Mouse (Mus musculus) G1E-ER4 (cell line): ENCODE measurements at regions not wholly inside any gene's neighbourhood (a gene's known extent, or its start where the extent isn't known, plus 50 kb on each side); places are given as distances from the start of the nearest gene placed in this dataset.

ENCODE experiments used
- GATA1 ChIP-seq: IDR thresholded peaks from one replicate; pipeline ENCODE4 v1.8.0; 2012; ENCODE audit warnings: low read length, inconsistent platforms

DNA sequence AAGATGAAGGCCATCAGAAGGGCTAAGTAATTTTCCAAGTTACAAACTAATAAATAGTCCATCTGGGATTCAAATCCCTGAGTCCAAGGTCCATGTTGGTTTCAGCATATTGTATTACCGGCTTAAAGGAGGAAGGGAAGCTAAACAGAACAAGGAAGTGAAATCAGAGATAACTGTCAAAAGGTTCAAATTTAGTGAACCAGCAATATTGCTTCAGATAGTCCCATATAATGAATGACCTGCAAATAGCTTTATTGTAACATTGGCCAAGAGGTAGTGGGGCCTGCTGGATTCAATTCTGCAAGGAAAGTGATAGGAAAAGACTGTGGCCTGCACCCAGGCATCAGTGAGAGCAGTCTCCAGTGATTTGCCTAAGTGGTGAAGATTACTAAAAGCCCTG lies 447.8 kb upstream of the Cited2 start:
- TF ChIP-seq GATA1: no peak

DNA sequence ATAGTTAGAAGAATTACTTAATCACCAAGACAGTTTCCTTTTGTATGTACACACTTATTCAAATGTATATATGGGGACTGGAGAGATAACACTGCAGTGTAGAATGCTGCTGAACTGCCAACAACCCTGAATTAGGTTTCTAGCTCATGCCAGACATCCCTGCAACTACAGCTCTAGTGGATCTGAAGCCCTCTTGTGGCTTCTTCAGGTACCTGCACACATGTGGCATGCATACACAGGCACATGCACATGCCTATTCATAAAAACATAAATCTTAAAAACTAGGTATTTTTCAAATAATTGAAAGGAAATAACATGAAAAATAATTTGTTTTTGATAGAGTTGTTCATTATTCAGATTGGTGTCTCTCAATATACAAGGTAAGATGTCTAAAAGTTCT lies 445.1 kb upstream of the Cited2 start:
- no peak for TF ChIP-seq GATA1

DNA sequence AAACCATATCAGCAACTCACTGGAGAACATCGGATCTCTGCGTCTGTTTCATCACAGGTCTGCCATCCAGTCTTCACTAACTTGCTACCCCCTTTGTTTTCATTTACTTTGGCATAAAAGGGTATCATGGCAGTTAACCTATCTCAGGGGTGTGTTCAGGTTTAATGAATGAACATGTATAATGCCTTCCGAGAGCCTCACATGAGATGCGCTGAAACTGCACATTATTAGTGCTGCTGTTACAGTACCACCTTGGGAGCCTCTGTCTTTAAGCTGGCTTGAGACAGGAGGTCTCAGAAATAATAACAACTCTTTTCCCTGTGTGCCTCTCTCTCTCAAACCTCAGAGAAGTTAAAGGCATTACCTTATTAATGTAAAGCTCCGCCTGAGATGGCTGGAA lies 438.2 kb upstream of the Cited2 start:
- TF ChIP-seq GATA1: no peak

DNA sequence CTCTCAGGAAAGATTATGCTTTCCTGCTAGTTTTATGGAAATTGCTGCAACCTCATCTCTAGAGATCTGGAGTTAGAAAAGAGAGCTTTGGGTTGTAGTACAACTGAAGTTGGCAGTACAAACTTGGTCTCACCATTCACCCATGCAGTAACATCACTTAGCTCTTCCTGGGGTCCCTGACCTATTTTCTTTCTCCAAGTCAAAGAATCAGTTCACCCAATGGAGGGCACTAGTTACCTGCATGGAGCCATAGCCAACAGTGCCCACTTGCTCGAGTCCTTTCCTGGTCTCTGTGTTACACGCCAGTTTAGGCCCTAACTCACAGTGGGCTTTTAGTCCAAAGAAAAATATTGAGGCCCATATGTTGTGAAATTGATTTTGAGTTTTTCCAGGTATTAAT lies 435.9 kb upstream of the Cited2 start:
- no peak for TF ChIP-seq GATA1

DNA sequence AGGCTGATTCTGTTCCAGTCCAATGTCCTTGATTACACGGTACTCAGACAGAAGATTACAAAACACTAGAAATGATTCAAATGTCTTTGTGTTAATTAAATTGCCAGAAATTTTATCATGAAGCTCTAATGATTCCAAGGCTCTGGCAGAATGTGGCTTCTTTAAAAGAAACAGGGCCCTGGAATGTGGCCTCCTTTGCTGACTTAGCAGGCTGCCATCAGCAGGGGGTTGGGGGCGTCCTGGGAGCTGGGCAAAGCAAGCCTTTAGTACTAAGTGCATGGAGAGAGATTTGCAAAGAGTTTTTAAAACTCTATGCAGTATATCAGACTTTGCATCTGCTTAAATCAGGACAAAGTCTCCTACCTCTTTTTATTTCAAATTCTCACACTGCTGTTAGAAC lies 434.8 kb upstream of the Cited2 start:
- TF ChIP-seq GATA1: no peak

DNA sequence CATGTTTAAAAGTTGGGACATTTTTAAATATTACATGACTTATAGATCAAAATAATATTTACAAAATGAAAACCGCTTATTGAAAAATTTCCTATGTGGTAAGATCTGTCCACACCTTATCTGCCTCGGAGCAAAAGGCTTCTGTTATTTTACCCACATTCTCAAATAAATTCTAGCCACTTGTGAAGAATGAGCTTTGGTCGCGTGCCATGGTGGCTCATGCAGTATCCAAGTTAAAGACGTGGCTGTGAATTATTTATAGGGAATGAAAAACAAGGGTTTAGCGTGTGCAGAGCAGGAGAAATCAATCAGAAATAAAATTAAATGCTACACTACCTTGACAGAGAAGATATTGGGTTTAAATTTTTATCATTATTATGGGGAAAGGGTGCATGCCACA lies 430.7 kb upstream of the Cited2 start:
- no peak for TF ChIP-seq GATA1

DNA sequence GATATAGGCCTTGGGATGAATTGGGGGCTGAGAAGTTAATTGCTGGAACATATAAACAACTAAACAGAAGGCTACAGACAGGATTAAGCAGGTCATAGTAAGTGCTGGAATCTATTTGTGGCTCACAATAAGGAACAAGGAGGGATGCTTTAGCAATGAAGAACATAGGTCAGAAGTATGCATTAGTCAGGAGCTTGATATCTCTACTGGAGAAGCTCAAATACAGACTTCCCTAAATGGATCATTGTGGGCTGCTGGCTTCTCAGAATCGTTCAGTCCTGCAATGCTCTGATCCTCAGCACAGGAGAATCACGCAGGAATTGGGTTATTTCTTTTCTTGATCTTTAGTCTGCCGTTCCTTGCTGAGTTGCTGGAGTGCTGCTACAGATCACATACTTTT lies 428.6 kb upstream of the Cited2 start:
- no peak for TF ChIP-seq GATA1

DNA sequence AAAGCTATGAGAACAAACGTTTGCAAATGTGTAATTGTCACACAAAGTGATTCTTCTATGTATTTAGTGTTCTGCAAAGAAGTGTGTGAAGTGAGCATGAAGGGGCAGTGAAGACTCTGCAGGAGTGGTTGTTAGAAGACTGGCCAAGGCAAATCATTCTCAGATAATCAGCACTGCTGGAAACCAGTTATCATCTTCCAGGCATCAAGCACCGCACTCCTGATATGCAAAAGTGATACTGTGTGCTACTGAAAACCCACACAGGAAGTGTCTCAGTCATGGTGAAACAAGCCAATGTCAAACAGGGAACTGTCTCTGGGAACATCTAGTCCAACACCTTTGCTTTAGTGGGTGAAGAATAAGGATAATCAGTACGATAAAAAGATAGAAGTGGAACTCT lies 427.9 kb upstream of the Cited2 start:
- TF ChIP-seq GATA1: peak; percentile 41

DNA sequence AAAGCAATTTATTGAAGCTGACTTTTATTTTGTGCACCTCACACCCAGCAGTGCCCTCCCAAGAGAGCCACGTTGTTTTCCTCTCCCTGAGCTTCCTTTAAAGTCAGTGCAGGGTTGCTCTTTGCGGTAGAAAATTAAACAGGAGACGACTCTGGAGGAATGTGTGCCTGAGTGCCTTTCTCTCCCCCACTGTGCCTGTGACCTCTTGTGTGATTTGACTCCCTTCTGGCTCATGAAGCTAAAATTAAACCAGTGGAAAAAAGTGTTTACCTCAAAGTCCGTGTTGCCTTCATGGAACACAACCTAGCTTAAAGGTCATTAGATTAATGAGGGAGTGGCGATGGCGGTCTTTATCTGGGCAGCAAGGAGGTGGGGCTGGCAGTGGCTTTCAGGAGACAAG lies 423.4 kb upstream of the Cited2 start:
- no peak for TF ChIP-seq GATA1

DNA sequence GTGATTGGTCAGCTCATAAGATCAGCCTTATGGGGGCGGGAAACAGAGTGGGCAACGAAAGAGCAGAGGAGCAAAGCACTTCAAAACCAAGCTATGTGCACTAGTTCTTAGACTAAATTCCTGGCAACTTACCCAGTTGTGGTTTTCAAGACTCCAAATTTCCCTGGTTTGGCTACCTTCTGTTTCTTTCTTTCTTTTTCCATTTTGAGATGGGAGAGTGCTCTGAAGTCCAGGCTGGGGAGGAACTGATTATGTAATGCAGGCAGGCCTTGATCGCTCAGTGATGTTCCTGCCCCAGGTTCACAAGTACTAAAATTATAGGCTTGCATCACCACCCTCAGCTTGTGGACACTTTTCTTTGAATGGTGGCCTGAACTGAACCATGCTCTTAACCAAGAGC lies 396.3 kb upstream of the Cited2 start:
- TF ChIP-seq GATA1: no peak

DNA sequence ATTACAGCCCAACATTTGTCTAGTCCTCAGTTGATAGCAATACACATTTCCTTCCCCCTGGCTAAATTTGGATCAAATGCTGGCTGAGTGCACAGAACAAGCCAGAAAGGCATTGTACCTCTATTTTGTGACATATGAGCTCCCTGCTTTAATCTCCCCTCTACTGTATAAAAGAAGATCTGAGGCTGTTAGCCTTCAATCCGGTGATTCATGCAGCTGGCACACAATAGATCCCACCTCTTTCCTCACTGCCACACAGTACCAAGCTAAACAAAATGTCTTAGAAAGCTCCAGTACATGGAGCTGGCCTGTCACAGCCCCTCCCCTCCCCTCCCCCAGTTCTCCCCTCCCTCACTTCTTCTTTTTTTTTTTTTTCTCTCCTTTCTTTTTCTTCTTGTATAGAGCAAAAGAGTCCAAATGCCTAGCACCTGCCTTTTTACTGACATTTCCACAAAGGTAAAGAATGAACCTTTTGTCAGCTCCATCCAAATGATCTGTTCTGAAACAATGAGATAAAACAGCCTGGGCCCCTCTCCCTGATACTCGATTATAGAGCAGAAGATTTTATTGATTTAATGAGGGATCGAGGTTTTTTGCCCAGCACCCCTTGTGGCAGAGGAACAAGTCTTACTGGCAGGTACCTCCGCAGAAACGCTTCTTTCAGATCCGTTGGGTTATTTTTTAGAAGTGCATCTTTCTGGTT lies 392.0 kb upstream of the Cited2 start:
- no peak for TF ChIP-seq GATA1

DNA sequence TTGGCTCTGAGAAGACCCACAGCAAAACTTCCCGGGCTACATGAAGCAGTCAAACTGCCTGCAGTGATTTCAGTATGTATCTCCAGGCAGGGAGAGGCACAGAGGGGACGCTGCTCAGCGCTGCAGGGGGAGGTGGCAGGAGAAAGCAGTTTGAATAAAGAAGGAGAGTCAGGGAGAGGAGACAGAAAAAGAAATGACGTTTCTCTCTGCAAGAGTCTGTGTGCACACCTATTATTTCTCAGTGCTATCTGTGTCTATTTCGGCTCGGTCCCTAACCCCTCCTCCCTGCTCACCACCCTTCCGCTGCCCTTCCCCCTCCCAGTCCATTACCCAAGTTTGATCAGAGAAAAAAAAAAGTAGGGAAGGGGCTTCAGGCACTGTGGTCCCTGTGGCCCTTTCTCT lies 391.4 kb upstream of the Cited2 start:
- TF ChIP-seq GATA1: no peak

DNA sequence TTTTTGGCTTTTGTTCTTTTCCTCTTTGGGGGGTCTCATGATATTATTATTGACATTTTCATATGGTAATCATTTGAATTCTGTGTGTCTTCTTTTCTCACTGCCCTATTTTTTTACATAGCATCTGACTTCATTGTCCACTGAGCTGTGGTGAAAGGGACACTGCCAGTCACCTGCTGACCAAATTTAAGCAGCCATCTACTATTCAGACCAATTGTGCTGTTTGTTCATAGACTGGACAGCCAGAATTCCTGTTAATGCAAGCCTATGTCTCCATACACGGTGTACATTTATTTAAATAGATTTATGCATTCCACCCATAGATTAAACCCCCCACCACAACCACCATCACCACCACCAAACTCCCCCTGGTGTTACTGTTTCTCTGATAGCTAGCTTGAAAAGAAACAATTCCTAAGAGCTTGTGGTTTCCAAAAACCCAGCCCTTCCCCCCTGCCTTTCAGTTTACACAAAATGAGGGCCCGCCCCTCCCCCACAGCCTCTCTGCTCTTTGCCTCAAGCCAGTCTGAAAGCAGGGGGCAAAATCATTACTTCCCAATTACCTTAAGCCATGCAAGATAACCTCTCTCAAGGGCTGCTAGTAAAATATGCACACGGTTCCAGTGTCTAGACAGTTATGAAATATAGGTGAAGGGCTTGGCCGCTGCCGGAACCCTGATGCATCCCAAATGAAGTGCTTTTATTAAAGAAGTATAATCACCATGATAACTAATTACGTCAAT lies 390.8 kb upstream of the Cited2 start:
- no peak for TF ChIP-seq GATA1

DNA sequence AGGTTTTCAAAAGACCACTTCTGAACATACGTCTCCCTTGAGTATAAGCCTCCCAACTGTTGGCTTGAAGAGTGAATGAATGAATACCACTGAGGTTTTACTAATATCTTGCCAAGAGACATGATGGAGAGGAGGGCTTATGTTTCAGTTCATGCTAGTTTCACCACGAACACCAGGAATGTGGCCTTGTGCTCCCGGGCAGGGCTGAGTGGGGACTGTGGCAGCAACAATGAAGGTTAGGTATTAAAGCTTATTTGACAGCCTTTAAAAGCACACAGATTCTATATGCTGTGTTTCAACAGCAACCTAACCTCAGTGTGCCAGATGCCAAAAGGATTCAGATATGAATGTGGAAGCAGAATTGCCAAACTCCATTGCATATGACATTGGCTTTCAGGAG lies 390.0 kb upstream of the Cited2 start:
- TF ChIP-seq GATA1: no peak

DNA sequence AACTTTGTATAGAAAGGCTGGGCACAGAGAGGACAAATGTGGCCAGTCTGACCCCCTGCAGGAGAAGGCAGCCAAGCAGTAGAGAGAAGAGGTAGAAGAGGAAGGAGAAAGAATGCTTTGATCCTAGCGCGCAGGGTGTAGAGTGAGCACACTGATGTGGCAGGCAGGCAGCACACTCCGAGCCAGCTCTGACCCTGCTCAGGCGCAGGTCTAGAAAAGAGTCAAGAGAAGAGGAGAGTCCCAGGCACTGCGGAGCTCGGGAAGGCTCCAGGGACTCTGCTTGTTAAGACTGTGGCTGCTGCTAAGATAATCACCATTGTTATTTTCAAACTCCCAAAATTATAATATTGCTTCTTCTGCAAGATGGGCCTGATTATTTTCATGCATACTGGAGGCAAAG lies 389.3 kb upstream of the Cited2 start:
- TF ChIP-seq GATA1: no peak

DNA sequence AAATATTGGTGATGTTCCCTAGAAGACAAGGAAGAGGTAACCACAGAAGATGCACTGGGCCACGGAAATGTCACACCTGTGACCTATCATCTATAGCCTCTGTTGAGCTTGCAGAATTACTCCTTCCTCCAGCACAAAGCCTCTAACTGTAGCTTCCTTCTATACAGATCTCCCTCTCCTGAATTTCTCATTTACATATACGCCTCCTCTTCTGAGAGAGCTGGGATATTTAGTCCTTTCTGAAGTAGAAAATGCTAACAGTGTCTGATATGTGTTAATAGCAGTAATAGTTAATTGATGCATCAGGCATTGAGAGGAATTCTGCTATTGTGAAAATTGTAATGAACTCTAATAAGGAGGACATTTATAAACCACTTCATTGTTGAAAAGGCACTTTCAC lies 385.8 kb upstream of the Cited2 start:
- no peak for TF ChIP-seq GATA1

DNA sequence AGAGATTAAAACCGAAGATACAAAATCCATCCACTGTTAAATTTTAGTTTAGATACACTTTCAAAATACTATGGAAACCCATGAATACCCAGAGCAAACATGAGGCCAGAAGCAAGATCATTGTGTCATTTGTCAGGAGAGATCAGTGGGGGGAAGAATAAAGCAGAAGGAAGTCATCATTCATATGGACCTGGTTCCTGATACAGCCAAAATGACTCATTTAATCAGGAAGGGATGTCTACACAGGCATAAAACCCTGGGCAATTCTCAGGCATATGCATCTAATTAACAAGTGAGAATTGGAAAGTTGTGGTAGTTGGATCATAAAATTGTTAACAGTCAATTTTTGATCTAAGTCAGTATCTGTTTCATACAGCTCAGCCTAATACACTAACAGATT lies 379.2 kb upstream of the Cited2 start:
- TF ChIP-seq GATA1: no peak
